Mouse (Mus musculus): Measurements from ENCODE around the gene Kif3b.
"Not testable (repeated sequence)": the region's sequence is repeated elsewhere in the genome, so short reads cannot be mapped to it uniquely, and the experiment has no call there.

DNA sequence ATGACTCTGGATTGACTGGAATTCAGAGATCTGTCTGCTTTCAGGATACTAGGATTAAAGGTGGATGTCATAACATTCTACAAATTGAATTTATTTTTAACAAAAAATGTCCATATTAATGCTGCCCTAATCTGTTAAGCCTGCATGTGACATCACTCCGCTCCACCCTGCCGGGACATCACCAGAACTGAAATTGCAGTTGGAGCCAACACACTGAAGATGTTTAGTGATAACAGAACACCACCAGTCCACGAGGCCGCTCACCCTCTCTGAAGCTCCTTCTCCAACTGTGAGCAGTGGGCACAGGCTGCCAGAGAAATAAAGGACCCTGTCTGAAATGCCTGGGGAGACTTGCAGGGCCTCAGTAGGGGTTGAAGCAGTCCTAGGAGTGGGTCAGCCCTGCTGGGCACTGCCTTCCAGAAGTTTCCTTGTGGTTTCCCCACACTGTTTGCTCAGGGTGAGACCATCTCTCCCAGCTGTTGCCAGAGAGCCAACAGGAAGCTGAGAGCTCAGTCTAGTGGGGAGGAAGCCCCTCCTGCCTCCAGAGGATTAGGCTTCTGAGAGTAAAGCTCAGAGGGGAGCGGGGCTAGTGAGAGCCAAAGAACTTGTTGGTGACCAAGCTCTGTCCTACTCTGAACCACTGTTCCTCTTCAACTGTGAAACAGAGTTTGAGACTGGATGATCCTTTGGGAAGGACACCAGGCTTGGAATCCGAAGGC lies 16.9 kb upstream of the Kif3b start:
- not testable (repeated sequence) for TF ChIP-seq GATA1, TAL1 (IDR thresholded peaks at IDR 0.05; ENCODE audit: low read length)

All from erythroblast, embryonic 14.5 days (primary cell).